ENCODE assay signal across 24 mouse cellular contexts in the genomic region with DNA sequence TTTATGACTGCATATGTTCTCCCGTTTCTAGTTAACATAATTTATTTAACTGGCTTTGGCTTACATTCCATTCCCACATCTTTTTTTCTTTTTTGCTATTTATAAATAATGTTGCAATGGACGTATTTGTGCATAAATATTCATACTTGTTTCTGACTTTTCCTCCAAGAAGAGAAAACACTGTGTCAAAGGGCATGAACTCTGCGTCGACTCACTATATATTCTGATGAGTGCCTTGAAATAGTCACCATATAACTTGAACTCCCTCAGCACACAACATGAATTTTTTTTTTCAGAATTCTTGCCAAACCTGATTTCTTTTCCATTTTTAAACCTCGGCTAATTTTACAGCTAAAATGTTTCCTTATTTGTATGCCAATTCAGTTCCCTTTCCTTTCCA.
DNase-seq lines count a peak whose midpoint lies in the region; ATAC-seq and TF ChIP-seq lines count a peak whose summit lies in the region.
"Had no signal": no experiment of that assay in that cellular context is flagged by ENCODE, and none has a peak within 500 bp of the region (broad histone marks: within the 10 kb centered on the region; RNA-seq: fewer than 3 reads in every experiment).

No protein-coding gene starts in this region.

- no peak for TF ChIP-seq CTCF in kidney, adult 2 months (conservative IDR thresholded peaks at IDR 0.05; ENCODE audit: insufficient read depth, insufficient read length, low read depth, low read length)

- ATAC-seq in kidney, embryonic 14.5 days (ENCODE audit: low FRiP score, low TSS enrichment) = no peak
- peak; percentile 59 for ATAC-seq in lung, embryonic 16.5 days (ENCODE audit: low read depth)
- ATAC-seq: activated CD4-positive, CD25-positive, alpha-beta regulatory T cell, adult 4 months; CD4-positive, CD25-positive, alpha-beta regulatory T cell, adult 4 months; forebrain, embryonic 13.5 days; Patski had no signal

- no peak for TF ChIP-seq POLR2A in kidney, adult 2 months (IDR thresholded peaks at IDR 0.05; ENCODE audit: low read depth, low read length)

- H3K27ac ChIP-seq in kidney, adult 2 months (ENCODE audit: insufficient read depth, low read depth, low read length) = no peak overlapping the region
- H3K27ac ChIP-seq in kidney, embryonic 14.5 days (ENCODE audit: low read depth, low read length) = no peak overlapping the region
- H3K27ac ChIP-seq in lung, embryonic 16.5 days (ENCODE audit: low read length) = no peak overlapping the region
- H3K27ac ChIP-seq: embryonic facial prominence, embryonic 10.5 days; embryonic facial prominence, embryonic 12.5 days; forebrain, embryonic 13.5 days had no signal

- no peak overlapping the region for H3K4me3 ChIP-seq in kidney, adult 2 months (ENCODE audit: insufficient read depth, low read depth, low read length)
- no peak overlapping the region for H3K4me3 ChIP-seq in kidney, embryonic 14.5 days (ENCODE audit: low read length)
- H3K4me3 ChIP-seq in lung, embryonic 16.5 days (ENCODE audit: low read length) = no peak overlapping the region
- H3K4me3 ChIP-seq: embryonic facial prominence, embryonic 10.5 days; embryonic facial prominence, embryonic 12.5 days; forebrain, embryonic 13.5 days had no signal

- no peaks in the 10 kb centered on the region for H3K4me1 ChIP-seq in kidney, adult 2 months (ENCODE audit: control insufficient read depth, insufficient read depth, low read length)
- H3K4me1 ChIP-seq in kidney, embryonic 14.5 days (ENCODE audit: control insufficient read depth, insufficient read depth, low read length) = peaks cover 3% of the 10 kb centered on the region; the same call in 1 of the 2 replicates
- peaks cover 7% of the 10 kb centered on the region; the same call in 1 of the 2 replicates for H3K4me1 ChIP-seq in lung, embryonic 16.5 days (replicated peaks; ENCODE audit: control insufficient read depth, insufficient read depth, low read length)
- H3K4me1 ChIP-seq: embryonic facial prominence, embryonic 12.5 days; forebrain, embryonic 13.5 days had no signal

- 58% methylated on average over 5 of the region's 5 CpGs for WGBS in kidney, adult 2 months
- 52% methylated on average over 5 of the region's 5 CpGs for WGBS in kidney, embryonic 14.5 days
- WGBS in lung, embryonic 16.5 days = 48% methylated on average over 5 of the region's 5 CpGs

- H3K4me2 ChIP-seq in kidney, embryonic 14.5 days (replicated peaks; ENCODE audit: low read depth, low read length) = no peak overlapping the region
- H3K4me2 ChIP-seq in lung, embryonic 16.5 days (ENCODE audit: low read depth, low read length) = no peak overlapping the region
- H3K4me2 ChIP-seq: embryonic facial prominence, embryonic 12.5 days; forebrain, embryonic 13.5 days had no signal

- H3K9ac ChIP-seq in kidney, embryonic 14.5 days (ENCODE audit: low read depth, low read length) = no peak overlapping the region
- H3K9ac ChIP-seq in lung, embryonic 16.5 days (ENCODE audit: low read length) = no peak overlapping the region
- H3K9ac ChIP-seq: embryonic facial prominence, embryonic 12.5 days; forebrain, embryonic 13.5 days had no signal

- H3K27me3 ChIP-seq in kidney, adult 2 months (replicated peaks; ENCODE audit: control insufficient read depth, insufficient read depth, low read length) = no peaks in the 10 kb centered on the region
- H3K27me3 ChIP-seq in kidney, embryonic 14.5 days (ENCODE audit: control insufficient read depth, insufficient read depth, low read length) = no peaks in the 10 kb centered on the region
- no peaks in the 10 kb centered on the region for H3K27me3 ChIP-seq in lung, embryonic 16.5 days (ENCODE audit: control insufficient read depth, insufficient read depth, low read depth, low read length)
- H3K27me3 ChIP-seq: embryonic facial prominence, embryonic 12.5 days; forebrain, embryonic 13.5 days had no signal

- H3K36me3 ChIP-seq in kidney, adult 2 months (ENCODE audit: control insufficient read depth, insufficient read depth, low read length) = no peaks in the 10 kb centered on the region
- H3K36me3 ChIP-seq in kidney, embryonic 14.5 days (ENCODE audit: control insufficient read depth, insufficient read depth, low read length) = no peaks in the 10 kb centered on the region
- no peaks in the 10 kb centered on the region for H3K36me3 ChIP-seq in lung, embryonic 16.5 days (ENCODE audit: control insufficient read depth, insufficient read depth, low read length)
- H3K36me3 ChIP-seq: embryonic facial prominence, embryonic 10.5 days; embryonic facial prominence, embryonic 12.5 days; G1E had no signal

- peak; percentile 45 for DNase-seq in kidney, adult 2 months
- no peak for DNase-seq in kidney, adult 9 months
- peak; percentile 70 for DNase-seq in kidney, postnatal 10 days
- no peak for DNase-seq in kidney, postnatal 36 days
- DNase-seq in kidney, postnatal 4 days = peak; percentile 57 to 67
- DNase-seq in lung, postnatal 25 days (ENCODE audit: low spot score) = no peak
- DNase-seq: adrenal gland, adult 8-10 months; adrenal gland, postnatal 14 days; adrenal gland, postnatal 36 days; B cell, adult 2 months; cerebellum, adult 11-12 months; cerebellum, adult 2 months; cerebellum, adult 9-10 months; cerebellum, postnatal 10 days; cerebellum, postnatal 25 days had no signal

- H3K9me3 ChIP-seq in kidney, embryonic 14.5 days (ENCODE audit: control insufficient read depth, low read length) = no peaks in the 10 kb centered on the region
- no peaks in the 10 kb centered on the region for H3K9me3 ChIP-seq in lung, embryonic 16.5 days (ENCODE audit: control insufficient read depth, low read length)
- H3K9me3 ChIP-seq: embryonic facial prominence, embryonic 10.5 days; embryonic facial prominence, embryonic 12.5 days; forebrain, embryonic 13.5 days had no signal

Comparison
In these comparisons a context has a peak if more than half of its experiments do, and no peak if none do; other contexts are left out.
1. DNase-seq: peak in kidney, adult 2 months (single experiment), kidney, postnatal 10 days (single experiment) and kidney, postnatal 4 days (2 of 2); none in kidney, adult 9 months (single experiment), kidney, postnatal 36 days (0 of 2) and lung, postnatal 25 days (single experiment).